Mouse (Mus musculus) heart, adult 2 months (tissue): ENCODE measurements at regions not wholly inside any gene's neighbourhood (a gene's known extent, or its start where the extent isn't known, plus 50 kb on each side); places are given as distances from the start of the nearest gene placed in this dataset.

Experiments
- CTCF ChIP-seq: fragments of 200-600 bp; IDR thresholded peaks from 2 replicates; pipeline ENCODE4 v1.8.1; 2022; ENCODE audit warnings: antibody characterized with exemption, mild to moderate bottlenecking, moderate library complexity
- EP300 ChIP-seq: fragments of 200-500 bp; IDR thresholded peaks from 2 replicates; pipeline ENCODE4 v1.6.1; 2011; ENCODE audit warnings: low read depth, low read length, control low read depth; ENCODE audit not compliant: insufficient read depth

DNA sequence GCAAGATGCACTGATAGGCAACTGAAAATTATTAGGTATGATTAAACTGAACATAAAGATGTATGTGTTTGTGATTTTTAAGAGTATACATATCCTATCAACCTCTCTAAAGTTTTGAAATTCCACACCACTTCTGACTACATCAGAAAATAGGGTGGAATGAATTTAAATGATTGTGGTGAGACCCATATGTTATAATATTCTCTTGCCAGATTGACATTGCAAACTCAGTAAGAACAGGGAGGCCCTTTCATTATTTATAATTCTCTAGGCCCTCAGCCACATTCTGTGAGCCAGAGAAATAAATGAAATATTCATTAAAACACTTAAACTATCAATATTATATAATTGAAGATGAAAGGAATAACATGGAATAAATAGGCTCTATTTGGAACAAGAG lies 586.8 kb downstream of the Grxcr1 start:
- no peak for TF ChIP-seq EP300
- no peak for TF ChIP-seq CTCF
